Mouse (Mus musculus): ENCODE measurements around the gene Nsun2. TPM values are rescaled to one million over a fixed set of nuclear protein-coding genes. Genes with fewer than 3 reads are reported as not detected.

Gene Nsun2
- polyA plus RNA-seq, 1 experiment from 2014 or later: 126 TPM

GRCm38 (mm10) chr13:69523444-69524157 lies 9.9 kb upstream of the Nsun2 start:
- no peak for DNase-seq (ENCODE audit: low spot score)

GRCm38 (mm10) chr13:69524158-69524530 lies 9.4 kb upstream of the Nsun2 start:
- no peak for DNase-seq (ENCODE audit: low spot score)

- no peak for DNase-seq (ENCODE audit: low spot score)
These were observed 7.7 kb upstream of the Nsun2 start for GRCm38 (mm10) chr13:69525867-69526266.

GRCm38 (mm10) chr13:69528531-69528930 lies 5.0 kb upstream of the Nsun2 start:
- DNase-seq (ENCODE audit: low spot score): no peak

- no peak for DNase-seq (ENCODE audit: low spot score)
These were observed 3.4 kb upstream of the Nsun2 start for GRCm38 (mm10) chr13:69530156-69530555.

- no peak for DNase-seq (ENCODE audit: low spot score)
These were observed 2.6 kb upstream of the Nsun2 start for GRCm38 (mm10) chr13:69530951-69531350.

GRCm38 (mm10) chr13:69531431-69531830 lies 2.1 kb upstream of the Nsun2 start:
- DNase-seq (ENCODE audit: low spot score): no peak

- peak; percentile 48 for DNase-seq (ENCODE audit: low spot score)
These were observed 1.2 kb upstream of the Nsun2 start for GRCm38 (mm10) chr13:69532101-69532892.

- no peak for DNase-seq (ENCODE audit: low spot score)
These were observed 597 bp upstream of the Nsun2 start for GRCm38 (mm10) chr13:69532893-69533404.

- no peak for DNase-seq (ENCODE audit: low spot score)
These were observed 748 bp downstream of the Nsun2 start, which contains the start of gene Tent4a for GRCm38 (mm10) chr13:69534334-69534653. Gene Tent4a (minus strand): TSS chr13:69534617.

- peak; percentile 99 for DNase-seq (ENCODE audit: low spot score)
These were observed 1.4 kb downstream of the Nsun2 start for GRCm38 (mm10) chr13:69534654-69535551.

GRCm38 (mm10) chr13:69536021-69536420 lies 2.5 kb downstream of the Nsun2 start:
- no peak for DNase-seq (ENCODE audit: low spot score)

- DNase-seq (ENCODE audit: low spot score): no peak
These were observed 3.8 kb downstream of the Nsun2 start for GRCm38 (mm10) chr13:69537366-69537765.

- DNase-seq (ENCODE audit: low spot score): no peak
These were observed 4.8 kb downstream of the Nsun2 start for GRCm38 (mm10) chr13:69538327-69538726.

GRCm38 (mm10) chr13:69541209-69541608 lies 7.7 kb downstream of the Nsun2 start:
- no peak for DNase-seq (ENCODE audit: low spot score)

- DNase-seq (ENCODE audit: low spot score): no peak
These were observed 8.2 kb downstream of the Nsun2 start for GRCm38 (mm10) chr13:69541776-69542175.

GRCm38 (mm10) chr13:69542571-69543352 lies 9.2 kb downstream of the Nsun2 start:
- no peak for DNase-seq (ENCODE audit: low spot score)

GRCm38 (mm10) chr13:69543595-69543994 lies 10.0 kb downstream of the Nsun2 start:
- DNase-seq (ENCODE audit: low spot score): no peak

- DNase-seq (ENCODE audit: low spot score): peak; percentile 63
These were observed 11.5 kb downstream of the Nsun2 start for GRCm38 (mm10) chr13:69545019-69545418.

- DNase-seq (ENCODE audit: low spot score): no peak
These were observed 14.1 kb downstream of the Nsun2 start for GRCm38 (mm10) chr13:69547488-69548180.
